Mouse (Mus musculus) olfactory bulb, adult 2 months (tissue): Measurements from ENCODE around the gene Kalrn.

ENCODE experiments used
- CTCF ChIP-seq: fragments of 200-500 bp; IDR thresholded peaks from 2 replicates; pipeline ENCODE4 v1.5.1; 2012; ENCODE audit warnings: low read depth, mild to moderate bottlenecking, low read length, moderate library complexity; ENCODE audit not compliant: insufficient read depth
- POLR2A ChIP-seq: fragments of 200-500 bp; IDR thresholded peaks from 2 replicates; pipeline ENCODE4 v1.6.1; 2012; ENCODE audit warnings: mild to moderate bottlenecking, low read depth, low read length, moderate library complexity; ENCODE audit not compliant: insufficient read depth

DNA sequence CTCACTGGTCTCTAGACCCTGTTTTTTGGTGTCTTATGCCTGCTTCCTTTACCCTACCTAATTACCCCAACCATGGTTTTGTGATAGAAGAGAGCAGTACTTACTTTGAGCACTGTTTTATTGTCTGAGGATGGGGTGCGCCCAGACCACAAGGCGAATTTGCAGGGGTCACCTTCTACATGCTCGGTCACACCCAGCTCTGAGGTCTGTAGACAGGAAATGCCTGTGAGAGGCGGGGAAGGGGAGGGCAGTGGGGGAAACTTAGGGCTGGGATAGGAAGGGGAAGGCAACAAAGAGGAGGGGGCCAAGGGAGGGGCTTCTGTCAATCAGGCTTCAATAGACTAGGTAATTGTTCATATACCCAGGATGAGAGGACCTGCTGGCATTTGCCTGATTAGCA lies 397.7 kb downstream of the Kalrn start:
- TF ChIP-seq POLR2A (no peak), CTCF (no peak)
